Comparison of ENCODE assay signal across 18 mouse cellular contexts in the genomic region with DNA sequence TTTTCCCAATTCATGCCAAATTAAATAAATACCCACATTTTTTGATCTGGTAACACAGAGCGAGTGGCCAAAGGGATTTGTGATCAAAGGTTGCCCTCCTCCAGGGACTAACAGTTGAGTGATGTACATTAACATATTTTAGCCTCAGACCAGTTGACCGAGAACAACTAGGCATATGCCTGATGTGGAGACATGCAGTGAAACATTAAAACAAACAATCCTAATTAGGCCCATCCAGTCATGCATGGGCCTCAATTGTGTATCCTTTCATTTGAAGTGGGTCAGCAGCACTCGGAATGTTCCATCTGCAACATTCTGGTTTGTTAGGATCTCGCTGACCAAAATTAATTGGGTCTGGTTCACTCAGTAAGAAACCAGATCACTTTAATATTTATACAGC.
A peak's percentile ranks its signal among the peaks of the same experiment; 100 is the strongest.
DNase-seq lines count a peak whose midpoint lies in the region; ATAC-seq and TF ChIP-seq lines count a peak whose summit lies in the region.
"Had no signal": no experiment of that assay in that cellular context is flagged by ENCODE, and none has a peak within 500 bp of the region (broad histone marks: within the 10 kb centered on the region; RNA-seq: fewer than 3 reads in every experiment).

No protein-coding gene starts in this region.

- H3K27ac ChIP-seq in limb, embryonic 12.5 days: no peak overlapping the region
- H3K27ac ChIP-seq in limb, embryonic 10.5 days: no peak overlapping the region
- H3K27ac ChIP-seq in embryonic facial prominence, embryonic 14.5 days (replicated peaks; ENCODE audit: low read depth, low read length): no peak overlapping the region
- no peak overlapping the region for H3K27ac ChIP-seq in limb, embryonic 15.5 days
- no peak overlapping the region for H3K27ac ChIP-seq in kidney, embryonic 16.5 days (ENCODE audit: low read length)
- no peak overlapping the region for H3K27ac ChIP-seq in forebrain, postnatal 0 days (ENCODE audit: low read depth, low read length)
- H3K27ac ChIP-seq in midbrain, embryonic 14.5 days (replicated peaks; ENCODE audit: low read depth, low read length): no peak overlapping the region
- H3K27ac ChIP-seq: embryonic facial prominence, embryonic 12.5 days; forebrain, embryonic 13.5 days; heart, embryonic 10.5 days; hindbrain, embryonic 12.5 days had no signal

- H3K36me3 ChIP-seq in limb, embryonic 12.5 days: no peaks in the 10 kb centered on the region
- H3K36me3 ChIP-seq in limb, embryonic 10.5 days: no peaks in the 10 kb centered on the region
- H3K36me3 ChIP-seq in embryonic facial prominence, embryonic 14.5 days (ENCODE audit: control insufficient read depth, insufficient read depth, low read length): no peaks in the 10 kb centered on the region
- H3K36me3 ChIP-seq in limb, embryonic 15.5 days: no peaks in the 10 kb centered on the region
- no peaks in the 10 kb centered on the region for H3K36me3 ChIP-seq in kidney, embryonic 16.5 days (ENCODE audit: insufficient read depth, low read length)
- H3K36me3 ChIP-seq in forebrain, postnatal 0 days (ENCODE audit: insufficient read depth): no peaks in the 10 kb centered on the region
- H3K36me3 ChIP-seq in midbrain, embryonic 14.5 days (ENCODE audit: control insufficient read depth, insufficient read depth, low read length): no peaks in the 10 kb centered on the region
- H3K36me3 ChIP-seq: embryonic facial prominence, embryonic 12.5 days; heart, embryonic 10.5 days; hindbrain, embryonic 12.5 days had no signal

- no peak for TF ChIP-seq CTCF in forebrain, postnatal 0 days (IDR thresholded peaks at IDR 0.05; ENCODE audit: low read depth)

- DNase-seq in limb, embryonic 10.5 days (ENCODE audit: low spot score): no peak
- DNase-seq in embryonic facial prominence, embryonic 14.5 days (ENCODE audit: low spot score): peak; percentile 29
- DNase-seq in forebrain, postnatal 0 days: no peak
- DNase-seq in midbrain, embryonic 14.5 days: no peak
- DNase-seq: cerebellum, adult 11-12 months; cerebellum, adult 9-10 months; cerebellum, postnatal 25 days; heart, postnatal 10 days; heart, postnatal 4 days had no signal

- ATAC-seq in limb, embryonic 12.5 days (ENCODE audit: insufficient number of reproducible peaks, insufficient read depth, low FRiP score, low TSS enrichment, low read depth): 0 out of 2 replicates have a peak, but pooled peaks have one; percentile 20
- no peak for ATAC-seq in embryonic facial prominence, embryonic 14.5 days (ENCODE audit: low read depth)
- 0 out of 2 replicates have a peak, but pooled peaks have one; percentile 19 for ATAC-seq in limb, embryonic 15.5 days (ENCODE audit: insufficient number of reproducible peaks, low FRiP score, low TSS enrichment, low read depth)
- no peak for ATAC-seq in kidney, embryonic 16.5 days (ENCODE audit: low FRiP score, low TSS enrichment)
- no peak for ATAC-seq in forebrain, postnatal 0 days
- ATAC-seq in midbrain, embryonic 14.5 days (ENCODE audit: low FRiP score, low TSS enrichment): no peak
- ATAC-seq: forebrain, embryonic 13.5 days; hindbrain, embryonic 16.5 days; inflammation-experienced regulatory T-cells, adult 6 months had no signal

- H3K4me3 ChIP-seq in limb, embryonic 12.5 days (replicated peaks): no peak overlapping the region
- no peak overlapping the region for H3K4me3 ChIP-seq in limb, embryonic 10.5 days
- no peak overlapping the region for H3K4me3 ChIP-seq in embryonic facial prominence, embryonic 14.5 days (ENCODE audit: low read depth, low read length)
- no peak overlapping the region for H3K4me3 ChIP-seq in limb, embryonic 15.5 days
- no peak overlapping the region for H3K4me3 ChIP-seq in kidney, embryonic 16.5 days (ENCODE audit: low read length)
- no peak overlapping the region for H3K4me3 ChIP-seq in forebrain, postnatal 0 days (ENCODE audit: low read depth, low read length)
- no peak overlapping the region for H3K4me3 ChIP-seq in midbrain, embryonic 14.5 days (replicated peaks; ENCODE audit: low read depth, low read length)
- H3K4me3 ChIP-seq: embryonic facial prominence, embryonic 12.5 days; forebrain, embryonic 13.5 days; heart, embryonic 10.5 days; hindbrain, embryonic 12.5 days had no signal

- H3K27me3 ChIP-seq in limb, embryonic 12.5 days: no peaks in the 10 kb centered on the region
- no peaks in the 10 kb centered on the region for H3K27me3 ChIP-seq in limb, embryonic 10.5 days (ENCODE audit: low read depth, poor library complexity, severe bottlenecking)
- no peaks in the 10 kb centered on the region for H3K27me3 ChIP-seq in embryonic facial prominence, embryonic 14.5 days (replicated peaks; ENCODE audit: control insufficient read depth, insufficient read depth, low read length)
- H3K27me3 ChIP-seq in limb, embryonic 15.5 days: no peaks in the 10 kb centered on the region
- no peaks in the 10 kb centered on the region for H3K27me3 ChIP-seq in kidney, embryonic 16.5 days (ENCODE audit: insufficient read depth, low read length)
- H3K27me3 ChIP-seq in forebrain, postnatal 0 days (ENCODE audit: insufficient read depth, low read length): no peaks in the 10 kb centered on the region
- H3K27me3 ChIP-seq in midbrain, embryonic 14.5 days (ENCODE audit: control insufficient read depth, insufficient read depth, low read length): no peaks in the 10 kb centered on the region
- H3K27me3 ChIP-seq: embryonic facial prominence, embryonic 12.5 days; forebrain, embryonic 13.5 days; hindbrain, embryonic 12.5 days had no signal

- H3K4me2 ChIP-seq in limb, embryonic 12.5 days: no peak overlapping the region
- H3K4me2 ChIP-seq in embryonic facial prominence, embryonic 14.5 days (ENCODE audit: low read depth, low read length): no peak overlapping the region
- H3K4me2 ChIP-seq in limb, embryonic 15.5 days: no peak overlapping the region
- no peak overlapping the region for H3K4me2 ChIP-seq in kidney, embryonic 16.5 days (replicated peaks; ENCODE audit: low read depth, low read length)
- H3K4me2 ChIP-seq in forebrain, postnatal 0 days (ENCODE audit: low read depth): no peak overlapping the region
- H3K4me2 ChIP-seq in midbrain, embryonic 14.5 days (ENCODE audit: low read length): no peak overlapping the region
- H3K4me2 ChIP-seq: embryonic facial prominence, embryonic 12.5 days; forebrain, embryonic 13.5 days; hindbrain, embryonic 12.5 days had no signal

- no peaks in the 10 kb centered on the region for H3K9me3 ChIP-seq in limb, embryonic 12.5 days
- H3K9me3 ChIP-seq in limb, embryonic 10.5 days (replicated peaks): no peaks in the 10 kb centered on the region
- no peaks in the 10 kb centered on the region for H3K9me3 ChIP-seq in embryonic facial prominence, embryonic 14.5 days (ENCODE audit: control insufficient read depth, low read length)
- no peaks in the 10 kb centered on the region for H3K9me3 ChIP-seq in limb, embryonic 15.5 days
- no peaks in the 10 kb centered on the region for H3K9me3 ChIP-seq in kidney, embryonic 16.5 days (ENCODE audit: low read length)
- no peaks in the 10 kb centered on the region for H3K9me3 ChIP-seq in forebrain, postnatal 0 days (ENCODE audit: low read length)
- H3K9me3 ChIP-seq in midbrain, embryonic 14.5 days (ENCODE audit: control insufficient read depth, low read length): no peaks in the 10 kb centered on the region
- H3K9me3 ChIP-seq: embryonic facial prominence, embryonic 12.5 days; forebrain, embryonic 13.5 days; heart, embryonic 10.5 days; hindbrain, embryonic 12.5 days had no signal

- no peak overlapping the region for H3K9ac ChIP-seq in limb, embryonic 12.5 days (replicated peaks)
- H3K9ac ChIP-seq in embryonic facial prominence, embryonic 14.5 days (ENCODE audit: low read depth, low read length): no peak overlapping the region
- no peak overlapping the region for H3K9ac ChIP-seq in limb, embryonic 15.5 days
- no peak overlapping the region for H3K9ac ChIP-seq in kidney, embryonic 16.5 days (replicated peaks; ENCODE audit: low read length)
- no peak overlapping the region for H3K9ac ChIP-seq in forebrain, postnatal 0 days
- H3K9ac ChIP-seq in midbrain, embryonic 14.5 days (replicated peaks; ENCODE audit: low read length): no peak overlapping the region
- H3K9ac ChIP-seq: embryonic facial prominence, embryonic 12.5 days; forebrain, embryonic 13.5 days; hindbrain, embryonic 12.5 days had no signal

- WGBS in limb, embryonic 12.5 days: 67% methylated on average over 4 of the region's 4 CpGs
- 88% methylated on average over 4 of the region's 4 CpGs for WGBS in limb, embryonic 10.5 days
- 64% methylated on average over 4 of the region's 4 CpGs for WGBS in embryonic facial prominence, embryonic 14.5 days
- 46% methylated on average over 4 of the region's 4 CpGs for WGBS in limb, embryonic 15.5 days
- 56% methylated on average over 4 of the region's 4 CpGs for WGBS in kidney, embryonic 16.5 days
- 41% methylated on average over 4 of the region's 4 CpGs for WGBS in forebrain, postnatal 0 days
- 78% methylated on average over 4 of the region's 4 CpGs for WGBS in midbrain, embryonic 14.5 days

- peaks cover 9% of the 10 kb centered on the region; the same call in 1 of the 2 replicates for H3K4me1 ChIP-seq in limb, embryonic 12.5 days (replicated peaks)
- no peaks in the 10 kb centered on the region for H3K4me1 ChIP-seq in limb, embryonic 10.5 days
- no peaks in the 10 kb centered on the region for H3K4me1 ChIP-seq in embryonic facial prominence, embryonic 14.5 days (ENCODE audit: control insufficient read depth, insufficient read depth, low read length)
- peaks cover 14% of the 10 kb centered on the region for H3K4me1 ChIP-seq in limb, embryonic 15.5 days
- no peaks in the 10 kb centered on the region for H3K4me1 ChIP-seq in kidney, embryonic 16.5 days (ENCODE audit: insufficient read depth, low read length)
- H3K4me1 ChIP-seq in forebrain, postnatal 0 days (ENCODE audit: insufficient read depth): no peaks in the 10 kb centered on the region
- H3K4me1 ChIP-seq in midbrain, embryonic 14.5 days (ENCODE audit: control insufficient read depth, insufficient read depth, low read length): no peaks in the 10 kb centered on the region
- H3K4me1 ChIP-seq: embryonic facial prominence, embryonic 12.5 days; forebrain, embryonic 13.5 days; heart, embryonic 10.5 days; hindbrain, embryonic 12.5 days had no signal

Comparison
In these comparisons a context has a peak if more than half of its experiments do, and no peak if none do; other contexts are left out.
1. ATAC-seq: peak in limb, embryonic 12.5 days (single experiment) and limb, embryonic 15.5 days (single experiment); none in embryonic facial prominence, embryonic 14.5 days (single experiment), kidney, embryonic 16.5 days (single experiment), forebrain, postnatal 0 days (single experiment) and midbrain, embryonic 14.5 days (single experiment).